Mouse (Mus musculus): ENCODE measurements around the gene Fndc3b. TPM values are rescaled to one million over a fixed set of nuclear protein-coding genes. Genes with fewer than 3 reads are reported as not detected.

Fndc3b gene
- polyA plus RNA-seq, 1 experiment from 2014 or later, result 20.3 TPM

DNA sequence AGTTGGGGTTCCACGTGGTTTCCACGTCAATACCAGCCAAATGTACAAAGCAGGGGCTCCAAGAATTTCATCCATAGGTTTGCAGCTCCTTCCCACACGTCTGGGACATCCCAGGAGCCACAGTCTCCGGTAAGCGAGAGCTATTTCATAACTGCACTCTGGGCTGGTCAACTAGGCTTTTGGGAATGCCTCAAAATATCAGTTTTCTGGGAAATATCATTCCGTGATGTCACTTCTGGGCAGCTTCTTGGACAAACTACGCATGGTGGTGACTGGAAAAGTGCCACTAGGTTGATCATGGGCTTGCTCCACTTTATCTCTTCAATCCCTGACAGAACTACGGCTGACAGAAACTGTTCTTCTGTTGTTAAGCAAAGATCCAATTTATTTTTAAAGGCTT, 217.0 kb downstream of the Fndc3b start:
- Histone ChIP-seq H3K9ac (replicated peaks) (no peak overlapping the region), H3K4me3 (replicated peaks) (no peak overlapping the region), H3K27ac (no peak overlapping the region), H3K36me3 (peaks cover 47% of the 10 kb centered on the region), H3K9me3 (no peaks in the 10 kb centered on the region), H3K27me3 (no peaks in the 10 kb centered on the region), H3K4me2 (no peak overlapping the region), H3K4me1 (replicated peaks) (no peaks in the 10 kb centered on the region)
- WGBS, result 89% methylated on average over 8 of the region's 8 CpGs
- no peak for ATAC-seq (ENCODE audit: insufficient number of reproducible peaks, insufficient read depth, low FRiP score, low TSS enrichment, low read depth)

DNA sequence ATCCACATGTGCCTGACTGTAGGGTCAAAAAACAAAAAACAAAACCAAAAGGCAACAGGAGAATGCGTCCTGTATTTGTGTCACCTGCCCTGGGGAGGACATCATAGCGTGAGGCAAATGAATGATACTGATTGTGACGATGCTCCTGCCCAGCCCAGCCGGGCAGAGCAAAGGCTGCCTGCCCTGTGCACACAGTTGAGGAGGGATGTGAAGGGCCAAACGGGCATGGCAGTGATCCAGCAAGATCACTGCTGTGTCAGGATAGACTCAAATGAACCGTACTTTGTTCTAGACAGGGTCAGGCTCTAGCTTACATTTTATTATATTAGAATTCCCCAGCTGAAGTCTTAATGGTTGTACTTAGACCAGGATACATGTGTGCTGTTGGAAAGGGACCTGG, 219.3 kb downstream of the Fndc3b start:
- no peaks in the 10 kb centered on the region for H3K9me3 ChIP-seq
- peaks cover 43% of the 10 kb centered on the region for H3K36me3 ChIP-seq
- no peak overlapping the region for H3K4me3 ChIP-seq (replicated peaks)
- no peak overlapping the region for H3K9ac ChIP-seq (replicated peaks)
- 0 out of 2 replicates have a peak, but pooled peaks cover 6% of the 10 kb centered on the region for H3K4me1 ChIP-seq (replicated peaks)
- H3K27ac ChIP-seq, result no peak overlapping the region
- ATAC-seq (ENCODE audit: insufficient number of reproducible peaks, insufficient read depth, low FRiP score, low TSS enrichment, low read depth), result no peak
- no peaks in the 10 kb centered on the region for H3K27me3 ChIP-seq
- WGBS, result 93% methylated on average over 6 of the region's 6 CpGs
- no peak overlapping the region for H3K4me2 ChIP-seq

DNA sequence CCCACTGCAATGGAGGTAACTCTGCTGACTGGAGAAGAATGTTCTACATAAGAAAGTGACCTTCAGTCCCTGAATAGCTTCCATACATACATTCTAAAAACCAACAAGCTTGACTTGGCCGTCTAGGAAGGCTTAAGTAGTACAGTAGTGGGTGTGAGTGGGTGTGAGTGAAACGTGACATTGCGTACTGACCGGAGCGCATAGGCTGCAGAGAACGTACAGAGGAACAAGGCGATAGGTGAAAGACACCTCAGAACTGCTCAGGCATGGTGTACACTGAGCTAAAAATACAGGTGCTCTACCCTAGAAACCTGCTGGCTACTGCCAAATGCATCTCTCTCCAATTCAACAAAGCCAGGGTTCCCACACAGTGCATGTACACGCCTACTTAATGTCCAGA, 219.7 kb downstream of the Fndc3b start:
- peaks cover 44% of the 10 kb centered on the region for H3K36me3 ChIP-seq
- ATAC-seq (ENCODE audit: insufficient number of reproducible peaks, insufficient read depth, low FRiP score, low TSS enrichment, low read depth), result no peak
- H3K27ac ChIP-seq, result no peak overlapping the region
- no peaks in the 10 kb centered on the region for H3K9me3 ChIP-seq
- no peaks in the 10 kb centered on the region for H3K27me3 ChIP-seq
- H3K4me3 ChIP-seq (replicated peaks), result no peak overlapping the region
- 91% methylated on average over 8 of the region's 8 CpGs for WGBS
- H3K4me2 ChIP-seq, result no peak overlapping the region
- 0 out of 2 replicates have a peak, but pooled peaks cover 6% of the 10 kb centered on the region for H3K4me1 ChIP-seq (replicated peaks)
- no peak overlapping the region for H3K9ac ChIP-seq (replicated peaks)

DNA sequence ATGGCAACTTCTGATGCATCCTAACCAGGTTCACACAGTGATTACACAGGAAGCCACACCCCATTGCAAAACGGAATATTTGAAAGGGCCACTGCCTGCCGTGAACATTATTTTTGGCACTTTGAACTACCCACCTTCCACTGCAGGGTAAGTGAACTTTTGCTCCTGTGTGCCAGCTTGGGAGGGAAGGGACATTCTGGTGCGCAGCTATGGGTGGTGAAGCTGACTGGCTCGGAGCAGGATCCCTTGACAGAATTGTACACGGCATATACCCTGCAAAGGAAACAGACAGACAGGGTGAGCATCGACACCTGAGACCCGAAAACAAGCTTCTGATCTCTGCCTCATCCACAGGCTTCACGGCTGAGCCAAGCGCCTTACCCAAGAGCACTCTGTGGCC, 220.2 kb downstream of the Fndc3b start:
- no peaks in the 10 kb centered on the region for H3K9me3 ChIP-seq
- H3K36me3 ChIP-seq, result peaks cover 42% of the 10 kb centered on the region
- no peak overlapping the region for H3K9ac ChIP-seq (replicated peaks)
- no peak overlapping the region for H3K4me2 ChIP-seq
- no peaks in the 10 kb centered on the region for H3K27me3 ChIP-seq
- no peak overlapping the region for H3K27ac ChIP-seq
- H3K4me1 ChIP-seq (replicated peaks), result 0 out of 2 replicates have a peak, but pooled peaks cover 6% of the 10 kb centered on the region
- WGBS, result 90% methylated on average over 9 of the region's 9 CpGs
- no peak for ATAC-seq (ENCODE audit: insufficient number of reproducible peaks, insufficient read depth, low FRiP score, low TSS enrichment, low read depth)
- no peak overlapping the region for H3K4me3 ChIP-seq (replicated peaks)

DNA sequence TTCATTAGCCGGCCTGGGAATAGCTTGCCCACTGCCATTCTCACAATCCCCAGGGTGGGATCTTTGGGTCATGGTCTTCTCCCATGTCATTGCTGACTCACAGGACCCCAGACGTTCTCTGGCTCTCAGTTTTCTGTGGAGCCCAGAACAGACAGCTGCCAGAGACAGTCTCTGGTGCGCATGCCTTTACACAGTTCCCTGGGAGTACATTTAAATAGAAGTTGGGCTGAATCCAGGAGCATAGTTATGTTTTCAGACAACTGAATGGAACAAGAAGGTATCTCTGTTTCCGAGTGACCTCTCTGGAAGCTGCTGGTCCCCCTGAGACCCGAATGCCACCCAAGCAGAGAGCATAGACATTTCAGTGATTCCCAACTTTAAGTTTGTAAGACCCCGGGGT, 221.6 kb downstream of the Fndc3b start:
- 0 out of 2 replicates have a peak, but pooled peaks cover 6% of the 10 kb centered on the region for H3K4me1 ChIP-seq (replicated peaks)
- H3K9ac ChIP-seq (replicated peaks), result no peak overlapping the region
- no peak overlapping the region for H3K27ac ChIP-seq
- H3K36me3 ChIP-seq, result peaks cover 42% of the 10 kb centered on the region
- WGBS, result 79% methylated on average over 6 of the region's 6 CpGs
- no peaks in the 10 kb centered on the region for H3K9me3 ChIP-seq
- no peak overlapping the region for H3K4me2 ChIP-seq
- no peaks in the 10 kb centered on the region for H3K27me3 ChIP-seq
- no peak overlapping the region for H3K4me3 ChIP-seq (replicated peaks)
- ATAC-seq (ENCODE audit: insufficient number of reproducible peaks, insufficient read depth, low FRiP score, low TSS enrichment, low read depth), result no peak

DNA sequence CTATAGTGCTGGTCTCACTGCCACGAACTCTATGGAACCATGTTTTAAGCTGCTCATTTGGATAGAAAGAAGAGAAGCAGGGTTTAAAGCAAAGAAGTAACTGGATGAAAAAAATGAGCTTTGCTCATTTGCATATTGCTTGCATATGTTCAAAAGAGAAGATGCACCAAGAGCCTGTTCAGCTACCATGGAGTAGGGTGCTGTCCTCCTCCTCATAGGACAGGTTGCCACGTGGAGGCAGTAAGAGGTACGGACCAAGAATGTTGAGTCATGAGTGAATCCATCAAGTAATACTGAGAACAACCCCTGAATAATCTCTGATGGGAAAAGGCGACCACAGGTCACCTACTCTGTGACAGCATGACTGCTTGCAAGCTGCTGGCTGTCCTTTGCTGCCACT, 226.0 kb downstream of the Fndc3b start:
- ATAC-seq (ENCODE audit: insufficient number of reproducible peaks, insufficient read depth, low FRiP score, low TSS enrichment, low read depth), result no peak
- H3K36me3 ChIP-seq, result peaks cover 42% of the 10 kb centered on the region
- WGBS, result 86% methylated on average over 4 of the region's 4 CpGs

DNA sequence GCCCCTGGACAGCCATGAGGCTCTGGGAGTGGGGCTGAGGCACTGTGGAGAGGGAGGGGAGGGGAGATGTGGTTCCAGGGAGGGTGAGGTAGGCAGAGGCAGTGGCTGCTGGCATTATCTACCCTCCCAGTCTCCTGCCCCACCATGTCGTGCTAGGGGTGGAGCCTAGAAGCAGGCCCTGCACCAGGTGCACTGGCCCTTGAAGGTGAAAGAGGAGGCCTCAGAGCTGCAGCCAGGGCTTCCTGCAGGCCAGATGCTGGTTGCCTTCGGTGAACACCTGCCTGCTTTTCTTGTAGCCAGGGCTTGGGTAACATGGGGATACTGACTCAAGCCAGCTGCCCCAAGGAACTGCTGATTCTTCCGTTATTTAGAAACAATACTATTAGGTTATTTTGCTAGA, 226.4 kb downstream of the Fndc3b start:
- peaks cover 6% of the 10 kb centered on the region; the same call in 1 of the 2 replicates for H3K4me1 ChIP-seq (replicated peaks)
- H3K9ac ChIP-seq (replicated peaks), result no peak overlapping the region

More for the DNA sequence above, 226.0 kb downstream of the Fndc3b start:
- H3K27ac ChIP-seq, result no peak overlapping the region
- H3K9ac ChIP-seq (replicated peaks), result no peak overlapping the region
- H3K4me2 ChIP-seq, result no peak overlapping the region
- H3K27me3 ChIP-seq, result no peaks in the 10 kb centered on the region
- H3K9me3 ChIP-seq, result no peaks in the 10 kb centered on the region
- H3K4me3 ChIP-seq (replicated peaks), result no peak overlapping the region
- 0 out of 2 replicates have a peak, but pooled peaks cover 6% of the 10 kb centered on the region for H3K4me1 ChIP-seq (replicated peaks)

DNA sequence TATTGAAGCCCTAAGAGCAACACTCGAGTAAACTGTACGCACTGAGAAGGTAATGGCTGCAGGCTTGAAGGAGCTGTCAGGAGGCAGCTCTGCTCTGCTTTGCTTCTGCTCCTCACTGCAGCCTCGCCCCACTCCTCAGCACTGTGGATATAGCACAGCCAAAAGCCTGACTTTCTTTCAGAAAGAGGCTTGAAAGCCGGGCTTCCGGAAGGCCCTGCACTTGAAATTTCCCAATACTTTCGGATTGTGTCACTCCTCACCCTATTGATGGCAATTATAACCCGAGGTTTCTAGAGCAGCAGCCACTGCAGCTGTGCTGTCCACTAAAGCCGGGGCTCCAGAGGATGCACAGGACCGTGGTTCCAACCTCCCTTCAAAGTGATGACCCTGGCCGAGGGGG, 227.3 kb downstream of the Fndc3b start:
- Histone ChIP-seq H3K4me1 (replicated peaks) (peaks cover 10% of the 10 kb centered on the region; the same call in 1 of the 2 replicates), H3K4me2 (no peak overlapping the region), H3K4me3 (replicated peaks) (no peak overlapping the region), H3K36me3 (peaks cover 43% of the 10 kb centered on the region), H3K27ac (no peak overlapping the region), H3K9ac (replicated peaks) (no peak overlapping the region), H3K27me3 (no peaks in the 10 kb centered on the region), H3K9me3 (no peaks in the 10 kb centered on the region)
- no peak for ATAC-seq (ENCODE audit: insufficient number of reproducible peaks, insufficient read depth, low FRiP score, low TSS enrichment, low read depth)
- WGBS, result 90% methylated on average over 10 of the region's 10 CpGs

More for the DNA sequence above, 226.4 kb downstream of the Fndc3b start:
- Histone ChIP-seq H3K4me2 (no peak overlapping the region), H3K36me3 (peaks cover 42% of the 10 kb centered on the region), H3K27me3 (no peaks in the 10 kb centered on the region), H3K27ac (no peak overlapping the region), H3K4me3 (replicated peaks) (no peak overlapping the region), H3K9me3 (no peaks in the 10 kb centered on the region)
- 62% methylated on average over 3 of the region's 3 CpGs for WGBS
- no peak for ATAC-seq (ENCODE audit: insufficient number of reproducible peaks, insufficient read depth, low FRiP score, low TSS enrichment, low read depth)

DNA sequence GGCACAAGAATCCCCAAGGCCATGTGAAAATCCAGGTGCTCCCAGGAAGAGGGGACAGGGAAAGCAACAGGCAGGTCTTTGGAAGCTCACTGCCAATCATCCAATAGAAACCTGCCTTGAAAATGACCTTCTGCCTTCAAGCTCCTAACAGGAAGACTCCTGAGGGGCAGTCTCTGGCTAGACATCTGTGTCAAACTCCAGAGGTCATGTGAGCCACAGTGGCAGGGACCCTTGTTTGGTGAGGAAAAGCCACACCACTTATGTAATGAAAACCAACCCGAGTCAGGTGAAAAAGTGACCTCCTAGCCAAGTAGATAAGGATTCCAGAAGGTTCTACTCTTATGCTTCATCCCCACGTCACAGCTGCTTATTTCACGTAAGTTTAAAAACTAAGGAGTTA, 227.8 kb downstream of the Fndc3b start:
- H3K36me3 ChIP-seq, result peaks cover 46% of the 10 kb centered on the region
- 83% methylated on average over 3 of the region's 3 CpGs for WGBS
- ATAC-seq (ENCODE audit: insufficient number of reproducible peaks, insufficient read depth, low FRiP score, low TSS enrichment, low read depth), result no peak

DNA sequence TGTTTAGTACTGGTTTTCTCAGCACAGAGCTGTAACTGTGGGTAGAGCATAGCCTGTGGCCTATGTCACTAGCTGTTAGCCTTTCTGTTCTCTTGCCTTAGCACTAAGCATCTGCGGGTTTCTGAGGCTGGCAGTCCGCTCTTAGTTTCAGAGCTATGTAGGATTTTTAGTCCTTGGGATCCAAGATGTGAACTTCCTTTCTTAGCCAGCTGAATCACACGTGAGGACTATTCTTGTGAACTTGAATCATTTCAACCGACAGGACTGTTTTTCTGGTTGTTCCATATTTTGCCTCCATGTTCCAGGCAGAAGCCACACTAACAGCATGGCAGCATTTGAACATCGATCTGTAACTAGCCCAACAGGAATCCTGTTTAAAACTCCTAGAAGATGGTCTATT, 229.4 kb downstream of the Fndc3b start:
- Histone ChIP-seq H3K4me1 (replicated peaks) (peaks cover 8% of the 10 kb centered on the region; the same call in 1 of the 2 replicates), H3K27me3 (no peaks in the 10 kb centered on the region), H3K4me3 (replicated peaks) (no peak overlapping the region), H3K4me2 (no peak overlapping the region), H3K9ac (replicated peaks) (no peak overlapping the region), H3K36me3 (peaks cover 32% of the 10 kb centered on the region), H3K9me3 (no peaks in the 10 kb centered on the region), H3K27ac (no peak overlapping the region)
- 91% methylated on average over 5 of the region's 5 CpGs for WGBS
- no peak for ATAC-seq (ENCODE audit: insufficient number of reproducible peaks, insufficient read depth, low FRiP score, low TSS enrichment, low read depth)

More for the DNA sequence above, 227.8 kb downstream of the Fndc3b start:
- Histone ChIP-seq H3K9ac (replicated peaks) (no peak overlapping the region), H3K27ac (no peak overlapping the region), H3K4me2 (no peak overlapping the region), H3K27me3 (no peaks in the 10 kb centered on the region), H3K4me1 (replicated peaks) (peaks cover 9% of the 10 kb centered on the region; the same call in 1 of the 2 replicates), H3K4me3 (replicated peaks) (no peak overlapping the region), H3K9me3 (no peaks in the 10 kb centered on the region)

DNA sequence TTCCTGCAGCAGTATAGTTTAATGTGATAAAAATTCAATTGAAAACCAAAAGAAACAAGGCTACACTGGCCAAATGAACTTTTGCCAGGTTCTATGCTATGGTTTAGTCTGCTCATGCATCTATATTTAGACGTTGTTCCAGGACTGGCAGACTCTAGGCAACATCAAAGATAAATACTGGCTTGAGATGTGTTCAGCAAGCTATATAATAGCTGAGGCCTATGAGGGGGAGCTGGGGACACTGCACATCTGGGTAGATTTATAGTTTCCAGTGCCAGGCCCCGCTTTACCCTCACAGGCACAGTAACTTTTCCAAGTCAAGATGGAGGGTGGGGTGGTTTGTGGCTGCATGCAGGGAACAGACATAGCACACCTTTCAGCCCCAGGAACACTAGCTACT, 231.7 kb downstream of the Fndc3b start:
- no peak overlapping the region for H3K27ac ChIP-seq

DNA sequence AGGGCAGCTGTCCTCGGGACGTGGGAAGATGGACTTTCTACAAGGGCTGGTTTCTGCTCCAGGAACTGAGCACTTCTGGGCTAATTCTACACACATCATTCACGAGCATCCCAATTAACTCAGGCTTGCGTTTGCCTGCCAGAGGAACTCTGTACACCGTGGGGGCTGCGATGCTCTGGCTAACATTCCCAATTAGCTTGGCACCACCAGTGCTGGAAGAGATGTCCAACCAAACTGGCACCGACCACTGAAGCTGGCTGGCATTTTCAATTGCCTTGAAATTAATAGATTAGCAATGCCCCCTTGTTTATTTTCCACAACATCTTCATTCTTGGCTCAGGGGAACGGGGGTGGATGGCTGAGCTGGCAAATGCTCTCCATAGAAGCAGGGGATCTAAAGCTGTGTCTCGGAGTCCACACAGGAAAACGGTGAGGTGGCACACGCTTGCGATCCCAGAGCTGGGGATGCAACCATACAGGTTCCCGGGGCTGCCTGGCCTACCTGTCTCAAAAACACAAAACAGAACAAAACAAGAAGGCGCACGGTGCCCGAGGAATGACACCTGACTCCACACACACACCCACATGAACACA, 232.4 kb downstream of the Fndc3b start:
- Histone ChIP-seq H3K9me3 (0 out of 2 replicates have a peak, but pooled peaks cover 3% of the 10 kb centered on the region), H3K27me3 (no peaks in the 10 kb centered on the region), H3K4me3 (replicated peaks) (no peak overlapping the region), H3K9ac (replicated peaks) (no peak overlapping the region), H3K4me1 (replicated peaks) (peaks cover 8% of the 10 kb centered on the region; the same call in 1 of the 2 replicates), H3K4me2 (no peak overlapping the region), H3K27ac (no peak overlapping the region), H3K36me3 (peaks cover 34% of the 10 kb centered on the region)
- ATAC-seq (ENCODE audit: insufficient number of reproducible peaks, insufficient read depth, low FRiP score, low TSS enrichment, low read depth), result no peak
- 88% methylated on average over 16 of the region's 16 CpGs for whole genome bisulfite sequencing

More for the DNA sequence above, 231.7 kb downstream of the Fndc3b start:
- peaks cover 8% of the 10 kb centered on the region; the same call in 1 of the 2 replicates for H3K4me1 ChIP-seq (replicated peaks)
- ATAC-seq (ENCODE audit: insufficient number of reproducible peaks, insufficient read depth, low FRiP score, low TSS enrichment, low read depth), result no peak
- WGBS, result 85% methylated on average over 2 of the region's 2 CpGs
- no peak overlapping the region for H3K4me2 ChIP-seq
- H3K9me3 ChIP-seq, result no peaks in the 10 kb centered on the region
- H3K36me3 ChIP-seq, result peaks cover 27% of the 10 kb centered on the region
- H3K9ac ChIP-seq (replicated peaks), result no peak overlapping the region
- H3K27me3 ChIP-seq, result no peaks in the 10 kb centered on the region
- H3K4me3 ChIP-seq (replicated peaks), result no peak overlapping the region
